Mouse (Mus musculus): Measurements from ENCODE around the gene Capn1.

DNA sequence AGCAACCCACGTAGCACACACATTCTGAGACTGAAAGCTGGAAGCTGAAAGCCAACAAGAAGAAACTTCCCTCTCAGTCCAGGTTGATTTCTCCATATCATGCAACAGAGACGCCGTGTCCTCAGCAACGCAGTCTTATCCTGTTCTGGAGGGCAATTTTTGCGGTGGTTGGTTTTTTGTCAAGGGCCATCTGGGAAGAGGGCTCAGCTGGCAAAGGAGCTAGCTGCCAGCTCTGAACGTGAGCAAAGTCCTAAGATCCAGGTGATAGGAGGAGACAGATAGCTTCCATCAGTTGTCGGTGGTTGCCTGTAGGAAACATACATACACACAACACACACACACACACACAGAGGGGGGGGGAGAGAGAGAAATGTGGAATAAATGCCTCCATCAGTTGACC is 22.6 kb upstream of the Capn1 start:
- no peak for TF ChIP-seq CTCF (IDR thresholded peaks at IDR 0.05; ENCODE audit: control insufficient read depth, insufficient read depth, insufficient replicate concordance, low read depth, low read length)
- no peak for TF ChIP-seq POLR2A (IDR thresholded peaks at IDR 0.05; ENCODE audit: control insufficient read depth, low read depth, low read length)

All from testis, adult 2 months (tissue).